Mouse (Mus musculus) mature B cell (primary cell): ENCODE results near the gene Gm48552.

Experiments used
- in situ Hi-C: fragments of 300-500 bp; cut with MboI; formaldehyde crosslinking; loops from 2 replicates; pipeline ENCODE4 v1.14.3; 2019

The Gm48552 gene

DNA sequence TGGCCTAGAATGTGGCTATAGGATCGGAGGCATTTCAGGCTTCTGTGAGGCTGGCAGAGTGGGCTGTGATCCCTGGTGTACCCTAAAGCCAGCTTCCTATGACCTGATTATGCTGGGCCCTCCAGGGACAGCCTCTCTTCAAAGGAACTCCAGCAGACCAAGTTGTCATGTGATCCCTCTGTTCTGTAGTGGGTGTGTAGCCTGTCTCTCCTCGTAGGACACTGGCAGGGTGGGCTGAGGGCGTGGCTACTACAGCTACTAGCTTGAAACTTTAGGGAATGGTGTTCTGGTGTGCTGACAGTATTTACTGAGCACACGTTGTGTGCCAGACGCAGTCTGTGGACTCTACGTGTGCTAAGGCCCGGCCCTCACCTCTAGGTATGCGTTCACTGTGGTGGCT lies 28.1 kb upstream of the Gm48552 start:
- in situ Hi-C loops: no loop called here

DNA sequence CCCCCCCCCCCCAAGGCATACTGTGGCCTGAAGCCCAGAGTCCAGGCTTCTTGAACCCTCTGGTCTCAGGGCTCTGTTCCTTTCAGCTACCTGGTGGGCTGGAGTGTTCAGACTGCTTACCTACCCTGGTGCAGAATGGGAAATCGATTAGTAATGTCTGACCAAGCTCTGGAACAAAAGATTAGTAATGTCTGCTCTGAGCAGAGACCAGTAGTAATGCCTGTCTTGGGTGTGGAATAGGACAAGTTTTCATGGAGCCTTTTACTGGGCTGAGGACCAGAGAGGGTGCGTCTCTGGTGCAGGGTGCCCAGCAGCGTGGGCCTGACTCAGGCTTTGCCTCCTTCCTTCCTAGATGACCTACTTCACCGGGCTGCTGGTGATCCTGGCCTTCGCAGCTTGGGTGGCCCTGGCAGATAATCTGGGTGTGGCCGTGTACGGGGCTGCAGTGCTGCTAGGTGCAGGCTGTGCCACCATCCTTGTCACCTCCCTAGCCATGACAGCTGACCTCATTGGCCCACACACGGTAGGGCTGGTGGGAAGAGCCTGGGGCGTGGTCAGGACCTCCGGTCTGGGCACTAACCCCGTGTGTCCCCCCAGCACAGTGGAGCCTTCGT lies 26.4 kb upstream of the Gm48552 start:
- in situ Hi-C loops: no loop called here

DNA sequence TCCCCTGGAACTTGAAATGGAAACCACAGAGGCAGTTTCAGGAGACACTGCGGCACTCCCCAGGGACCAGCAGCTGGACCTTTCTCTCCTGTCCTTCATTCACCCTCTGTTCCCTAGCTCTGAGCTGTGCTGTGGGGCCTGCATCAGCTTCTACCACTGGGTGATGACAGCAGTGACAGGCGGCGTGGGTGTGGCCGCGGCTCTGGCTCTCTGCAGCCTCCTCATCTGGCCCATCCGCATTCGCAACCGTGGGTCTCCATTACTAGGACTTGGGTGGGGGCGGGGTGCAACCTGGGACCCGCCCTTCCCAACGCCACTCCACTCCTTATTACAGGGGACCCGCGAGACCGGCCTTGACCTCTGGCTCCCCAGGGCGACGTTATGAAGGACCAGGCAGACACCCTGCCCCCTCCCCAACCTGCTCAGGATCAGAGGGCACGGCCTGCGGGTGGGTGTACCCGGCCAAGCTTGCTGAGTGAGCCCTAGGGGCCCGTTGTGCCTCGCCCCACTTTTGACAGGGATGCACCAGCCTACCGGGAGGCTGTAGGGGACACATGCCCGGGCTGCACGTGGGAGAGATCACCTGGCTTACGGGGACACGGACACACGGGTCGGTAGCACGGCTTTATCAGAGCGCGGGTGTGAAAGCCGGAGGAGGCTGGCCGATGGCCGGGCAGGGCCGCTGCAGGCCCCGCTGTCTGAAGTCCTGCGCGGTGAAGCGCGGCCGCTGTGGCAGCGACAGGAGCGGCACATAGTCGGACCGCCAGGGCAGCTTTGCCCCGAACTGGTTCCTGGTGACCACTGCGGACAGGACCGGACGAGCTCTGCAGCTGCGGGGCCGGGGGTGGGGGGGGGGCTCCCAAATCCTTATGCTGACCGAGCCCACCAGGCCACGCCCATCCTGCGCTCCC lies 25.1 kb upstream of the Gm48552 start:
- in situ Hi-C loops: no loop called here

DNA sequence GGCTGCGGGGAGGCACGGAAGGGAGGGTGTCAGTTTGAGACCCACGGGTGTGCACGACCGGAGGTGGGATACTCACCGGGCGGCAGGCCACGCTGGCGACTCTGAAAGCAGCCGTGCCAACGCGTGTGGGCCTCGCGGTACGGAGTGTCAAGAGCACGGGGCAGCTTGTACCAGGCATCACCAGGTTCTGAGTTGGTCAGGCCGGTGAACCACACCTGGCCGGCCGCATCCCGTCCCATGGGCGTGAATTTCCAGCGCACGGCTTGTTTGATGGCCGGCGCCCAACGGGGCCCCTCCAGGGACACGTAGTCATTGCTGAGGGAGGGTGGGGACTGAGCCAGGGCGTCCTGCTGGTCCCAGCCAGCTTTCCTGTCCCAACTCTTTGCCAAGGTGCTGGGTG lies 24.1 kb upstream of the Gm48552 start:
- in situ Hi-C loops: no loop called here

DNA sequence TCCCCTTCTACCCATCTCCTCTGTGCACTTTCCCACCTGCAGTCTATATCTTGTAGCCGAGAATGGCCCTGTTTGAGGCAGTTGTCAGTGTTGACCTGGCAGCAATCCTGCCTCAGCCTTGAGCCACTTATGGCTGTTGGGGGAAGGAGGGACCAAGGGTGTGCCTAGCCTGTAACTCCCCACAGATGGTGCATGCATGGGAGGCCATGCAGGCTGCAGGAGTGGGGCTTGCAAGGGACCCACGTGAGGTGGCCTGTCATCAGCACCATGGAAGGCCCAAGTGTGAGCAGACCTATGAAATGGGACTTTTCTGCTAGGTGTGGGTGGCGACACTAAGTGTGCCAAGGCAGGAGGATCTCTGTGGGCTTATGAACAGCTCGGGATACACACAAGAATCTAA lies 23.7 kb upstream of the Gm48552 start:
- in situ Hi-C loops: no loop called here

DNA sequence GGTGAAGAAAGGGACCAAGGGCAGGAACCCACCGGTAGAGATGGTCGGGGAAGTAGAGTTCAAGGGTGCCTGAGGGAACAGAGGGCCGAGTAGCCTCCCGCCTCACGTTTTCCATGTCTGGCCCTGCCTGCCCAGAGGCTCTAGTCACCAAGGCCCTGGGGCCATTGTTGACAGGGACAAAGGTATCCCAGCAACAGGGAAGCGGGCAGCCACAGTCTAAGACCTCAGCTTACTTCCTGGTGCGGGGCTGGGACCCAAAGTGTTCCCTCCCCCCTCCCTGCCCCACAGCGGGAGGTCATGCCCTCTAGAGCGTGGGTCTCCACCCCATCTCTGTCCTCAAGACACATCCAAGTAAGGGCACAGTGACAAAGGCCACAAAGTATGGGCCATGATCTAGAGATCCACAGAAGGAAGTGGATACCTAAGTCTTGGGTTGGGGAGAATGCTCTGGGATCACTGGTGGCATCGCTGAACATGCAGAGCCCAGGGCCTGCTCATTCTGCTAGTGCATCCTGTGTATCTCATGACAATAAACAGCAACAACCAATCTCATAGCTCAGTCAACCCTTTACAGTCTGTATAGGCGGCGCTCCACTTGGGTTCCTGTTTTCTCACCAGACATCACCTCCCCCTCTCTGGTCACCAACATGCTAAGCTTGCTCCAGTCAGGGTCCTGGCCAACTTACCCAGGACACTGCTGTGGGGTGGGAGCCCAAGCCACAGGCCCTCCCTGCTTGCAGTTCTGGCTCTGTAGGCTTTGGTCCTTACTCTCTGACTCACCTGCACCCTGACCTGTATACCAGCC lies 22.9 kb upstream of the Gm48552 start, which contains the start of gene 4930404N11Rik:
TSS of gene 4930404N11Rik (minus strand) at position 145 of the 805 bp plus-strand sequence.
- in situ Hi-C loops: no loop called here

DNA sequence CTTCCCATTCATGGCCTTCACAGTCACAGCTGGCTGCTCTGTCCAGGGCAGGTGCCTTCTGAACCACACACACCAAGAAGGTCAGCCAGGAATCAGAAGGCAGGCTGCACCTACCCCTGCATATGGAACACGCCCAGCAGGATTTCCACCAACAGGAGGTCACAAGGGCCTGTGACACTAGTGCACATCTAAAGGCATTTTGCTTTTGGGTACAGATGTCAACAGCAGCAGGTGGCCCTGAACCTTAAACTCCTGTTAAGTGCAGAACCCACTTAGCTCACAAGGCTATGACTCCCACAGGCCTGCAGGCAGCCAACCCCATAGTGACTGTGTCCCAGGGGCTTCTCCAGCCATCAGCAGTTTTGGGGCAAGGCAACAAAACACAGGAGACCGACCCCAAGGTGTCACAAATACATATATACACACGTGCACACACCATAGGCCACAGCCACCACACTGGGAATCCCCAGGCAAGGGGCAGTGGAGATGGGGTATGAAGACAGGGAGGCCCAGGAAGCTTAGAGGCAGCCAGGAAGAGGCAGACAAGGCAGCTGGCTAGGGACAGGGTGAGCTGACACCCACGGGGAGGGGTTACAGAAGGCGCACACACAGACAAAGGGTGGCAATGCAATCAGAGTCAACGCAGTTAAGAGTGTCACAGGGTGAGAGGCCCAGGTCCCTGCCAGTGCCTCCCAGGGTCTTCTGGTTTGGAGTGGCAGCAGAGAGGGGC lies 22.2 kb upstream of the Gm48552 start:
- in situ Hi-C loops: no loop called here

DNA sequence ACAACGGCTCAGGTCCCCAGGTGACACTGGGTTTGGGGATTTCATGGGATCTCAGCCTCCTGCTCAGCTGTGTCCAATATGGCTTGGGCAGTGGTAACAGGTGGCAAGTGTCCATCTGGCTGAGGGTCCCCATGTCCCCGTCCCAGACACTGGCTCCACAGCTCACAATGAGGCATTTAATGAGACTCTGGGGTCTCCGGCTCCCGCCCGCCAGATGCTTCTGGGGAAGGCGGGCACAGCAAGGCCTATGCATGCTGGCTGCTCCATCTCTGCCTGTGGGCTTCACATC lies 21.7 kb upstream of the Gm48552 start:
- in situ Hi-C loops: no loop called here

DNA sequence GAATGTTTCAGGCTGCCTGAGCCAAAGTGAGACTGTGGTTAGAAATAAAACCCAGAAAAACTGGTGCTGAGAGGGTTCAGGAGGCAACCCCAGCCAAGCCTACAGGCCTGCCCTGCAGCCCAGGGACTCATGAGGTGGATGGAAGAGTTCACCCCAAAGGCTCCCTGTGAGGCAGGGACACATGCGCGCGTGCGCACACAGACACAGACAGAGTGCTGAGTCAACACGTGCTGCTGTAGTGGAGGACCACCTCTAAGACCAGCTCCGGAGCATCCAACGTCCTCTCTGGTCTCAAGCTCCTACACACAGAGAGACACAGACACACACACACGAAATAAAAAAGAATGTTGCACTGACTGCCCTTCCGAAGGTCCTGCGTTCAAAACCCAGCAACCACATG lies 13.5 kb upstream of the Gm48552 start:
- in situ Hi-C loops: no loop called here

DNA sequence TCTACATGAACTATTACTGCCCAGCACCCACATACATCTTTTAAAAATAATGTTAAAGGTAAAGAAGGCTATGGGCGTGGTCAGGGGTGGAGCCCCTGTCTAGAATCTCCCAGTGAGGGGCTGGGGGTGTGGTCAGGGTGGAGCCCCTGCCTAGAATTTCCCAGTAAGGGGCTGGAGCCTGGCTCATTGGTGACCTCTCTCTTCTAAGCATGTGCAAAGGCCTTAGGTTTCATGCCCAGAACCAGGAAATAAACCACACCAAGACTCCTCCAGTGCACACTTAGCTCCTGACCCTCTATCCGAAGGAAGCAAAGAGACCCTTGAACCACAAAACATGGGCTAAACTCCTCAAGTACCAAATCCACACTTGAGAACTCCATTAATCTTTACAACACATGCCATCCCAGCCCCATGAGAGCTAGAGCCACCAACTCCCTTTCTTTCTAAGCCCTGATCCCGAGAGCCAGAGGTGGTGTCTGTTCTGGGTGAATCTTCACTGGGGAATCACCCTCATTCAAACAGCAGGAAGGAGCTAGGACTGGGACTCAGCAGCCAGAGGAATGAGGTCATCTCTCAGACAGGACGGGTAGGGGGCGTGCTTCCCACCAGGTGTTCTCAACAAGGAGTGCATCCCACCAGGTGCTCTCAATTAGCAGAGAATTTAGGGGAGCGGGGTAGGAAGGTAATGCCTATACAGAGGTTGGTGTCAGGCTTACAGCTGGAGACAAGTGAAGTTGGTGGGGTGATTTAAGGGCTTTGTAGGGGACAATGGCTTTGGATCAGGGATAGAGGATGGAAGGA lies 12.0 kb upstream of the Gm48552 start:
- in situ Hi-C loops: no loop called here

DNA sequence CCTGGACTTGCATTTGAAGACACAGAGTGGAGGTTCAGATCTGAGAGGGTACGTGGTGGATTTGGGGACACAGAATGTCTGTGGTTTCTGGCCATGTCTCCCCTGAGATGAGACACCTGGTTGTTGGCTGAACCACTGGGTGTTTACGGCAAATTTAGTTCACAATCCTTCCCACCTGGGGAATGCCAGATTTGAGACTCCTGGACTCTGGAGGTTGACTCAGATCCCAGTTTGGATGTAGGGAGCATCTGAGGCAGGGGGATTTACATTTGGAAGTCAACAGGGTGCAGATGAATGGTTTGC lies 11.5 kb upstream of the Gm48552 start:
- in situ Hi-C loops: no loop called here

DNA sequence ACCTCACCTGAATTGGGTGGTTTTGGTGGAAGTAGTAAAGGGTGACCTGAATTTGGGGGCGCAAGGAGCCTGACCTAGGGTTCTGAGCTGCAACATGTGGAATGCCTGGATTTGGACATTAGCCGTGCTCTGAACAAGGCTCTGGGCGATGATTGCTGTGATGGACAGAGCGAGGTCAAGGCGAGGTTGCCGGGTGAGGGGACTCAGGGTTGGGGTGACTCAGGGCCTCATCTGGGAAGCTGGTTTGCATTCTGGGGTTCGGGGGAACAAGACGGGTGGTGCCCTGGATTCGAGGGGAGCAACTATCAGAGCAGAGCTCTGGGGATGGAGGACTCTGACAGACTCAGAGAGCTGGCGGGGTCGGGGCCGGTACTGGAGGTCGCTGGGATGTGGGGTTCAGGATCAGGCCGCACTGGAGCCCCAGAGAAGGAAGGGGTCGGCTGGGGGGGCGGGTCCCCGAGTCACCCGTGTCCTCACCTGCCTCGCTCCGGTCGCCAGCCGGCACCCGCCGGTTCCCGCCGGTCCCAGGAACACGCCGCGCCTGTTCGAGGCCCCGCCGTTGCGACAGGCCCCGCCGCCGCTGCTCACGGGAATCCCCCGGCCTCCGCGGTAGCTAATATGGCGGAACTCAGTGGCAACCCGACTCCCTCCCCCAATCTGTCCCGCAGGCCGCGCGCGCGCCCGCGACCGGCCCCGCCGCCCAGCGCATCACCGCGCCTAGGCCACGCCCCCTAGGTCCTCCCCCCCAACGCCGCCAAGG lies 10.8 kb upstream of the Gm48552 start, which contains the start of gene Fzr1:
TSS of gene Fzr1 (minus strand) at position 724 of the 760 bp plus-strand sequence.
- in situ Hi-C loops: no loop called here

DNA sequence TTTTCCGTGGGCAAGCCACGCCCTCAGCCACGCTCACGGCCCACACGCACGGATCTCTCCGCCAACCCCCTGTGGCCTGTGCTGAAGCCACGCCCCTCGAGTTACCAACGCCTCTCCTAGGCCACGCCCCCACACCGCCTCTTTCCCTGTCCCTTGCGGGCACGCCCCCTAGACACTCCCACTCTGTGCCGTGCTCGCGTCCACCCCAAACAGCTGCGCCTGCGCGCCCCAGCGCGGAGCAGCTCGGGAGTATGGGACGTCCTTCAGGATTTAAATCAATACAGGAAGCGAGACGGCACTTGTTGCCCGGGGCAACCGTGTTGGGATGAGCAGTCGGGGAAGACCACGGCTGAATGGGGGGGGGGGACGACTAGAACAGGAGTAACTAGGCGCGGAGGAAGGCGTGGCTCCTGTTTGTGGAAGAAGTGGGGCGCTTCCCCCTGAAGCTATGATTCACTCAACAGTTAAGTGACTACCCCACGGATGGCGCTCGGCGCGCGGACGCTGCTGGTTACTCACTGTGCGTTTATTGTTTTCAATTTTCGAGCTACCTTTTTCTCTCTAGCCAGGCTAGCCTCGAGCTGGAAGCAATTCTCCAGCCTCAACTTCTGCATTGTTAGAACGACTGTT lies 10.1 kb upstream of the Gm48552 start:
- in situ Hi-C loops: no loop called here

DNA sequence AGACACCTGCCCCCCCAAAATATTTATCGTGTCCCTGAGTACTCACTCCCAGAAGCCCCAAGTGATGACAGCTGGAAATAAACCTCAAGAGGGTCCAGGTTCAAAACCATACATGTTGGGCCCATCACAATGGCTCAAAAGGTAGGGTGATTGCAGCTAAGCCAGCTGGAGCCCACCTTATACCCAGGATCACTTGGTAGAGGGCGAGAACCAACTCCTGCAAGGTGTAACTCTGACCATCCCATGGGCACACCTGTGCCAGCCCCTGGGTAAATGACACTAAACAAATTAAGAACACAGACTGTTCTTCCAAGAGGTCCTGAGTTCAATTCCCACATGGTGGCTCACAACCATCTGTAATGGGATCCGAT lies 9.6 kb upstream of the Gm48552 start:
- in situ Hi-C loops: no loop called here

DNA sequence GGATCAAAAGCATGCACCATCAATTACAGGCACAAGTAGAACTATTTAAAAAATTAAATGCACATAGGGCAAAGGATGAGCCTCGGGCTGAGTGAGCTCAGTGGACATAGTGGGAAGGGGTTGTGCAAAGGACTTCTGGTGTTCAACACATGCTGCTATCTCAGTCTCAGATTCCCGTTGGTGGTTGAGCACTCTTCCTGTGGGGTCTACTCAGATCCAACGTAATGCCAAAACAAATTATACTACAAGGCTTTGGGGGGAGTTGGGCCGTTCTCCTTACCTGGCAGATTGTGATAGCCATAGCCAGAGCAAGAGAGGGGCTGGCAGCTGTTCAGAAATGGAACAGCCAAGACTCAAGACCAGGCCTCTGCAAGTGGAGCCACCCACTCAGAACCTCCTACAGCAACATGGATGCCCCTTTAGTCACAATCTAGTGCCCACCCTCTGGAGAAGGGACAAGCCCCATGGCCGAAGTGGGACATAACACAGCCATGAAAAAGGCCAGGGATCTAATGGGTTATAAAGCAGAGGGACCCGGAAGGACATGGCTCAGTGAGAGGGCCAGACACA lies 8.9 kb upstream of the Gm48552 start:
- in situ Hi-C loops: no loop called here

DNA sequence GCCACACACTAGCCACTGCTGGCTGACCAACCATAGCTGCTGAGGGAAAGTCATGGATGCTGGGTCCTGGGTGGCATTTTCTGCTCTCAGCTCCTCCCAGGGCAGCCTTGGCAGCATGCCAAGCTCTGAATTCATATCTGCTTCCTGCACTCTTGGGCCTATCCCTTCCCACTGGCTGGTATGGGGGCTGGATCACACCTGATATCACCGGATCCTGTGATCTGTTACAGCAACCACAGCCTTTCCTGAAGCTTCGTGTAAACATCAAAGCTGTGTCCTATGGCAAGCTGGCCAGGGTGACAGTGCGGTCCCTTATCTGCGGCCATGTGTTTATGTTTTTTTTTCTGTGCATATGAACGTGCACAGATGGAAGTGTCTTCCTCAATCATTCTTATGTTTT lies 6.8 kb upstream of the Gm48552 start:
- in situ Hi-C loops: no loop called here

DNA sequence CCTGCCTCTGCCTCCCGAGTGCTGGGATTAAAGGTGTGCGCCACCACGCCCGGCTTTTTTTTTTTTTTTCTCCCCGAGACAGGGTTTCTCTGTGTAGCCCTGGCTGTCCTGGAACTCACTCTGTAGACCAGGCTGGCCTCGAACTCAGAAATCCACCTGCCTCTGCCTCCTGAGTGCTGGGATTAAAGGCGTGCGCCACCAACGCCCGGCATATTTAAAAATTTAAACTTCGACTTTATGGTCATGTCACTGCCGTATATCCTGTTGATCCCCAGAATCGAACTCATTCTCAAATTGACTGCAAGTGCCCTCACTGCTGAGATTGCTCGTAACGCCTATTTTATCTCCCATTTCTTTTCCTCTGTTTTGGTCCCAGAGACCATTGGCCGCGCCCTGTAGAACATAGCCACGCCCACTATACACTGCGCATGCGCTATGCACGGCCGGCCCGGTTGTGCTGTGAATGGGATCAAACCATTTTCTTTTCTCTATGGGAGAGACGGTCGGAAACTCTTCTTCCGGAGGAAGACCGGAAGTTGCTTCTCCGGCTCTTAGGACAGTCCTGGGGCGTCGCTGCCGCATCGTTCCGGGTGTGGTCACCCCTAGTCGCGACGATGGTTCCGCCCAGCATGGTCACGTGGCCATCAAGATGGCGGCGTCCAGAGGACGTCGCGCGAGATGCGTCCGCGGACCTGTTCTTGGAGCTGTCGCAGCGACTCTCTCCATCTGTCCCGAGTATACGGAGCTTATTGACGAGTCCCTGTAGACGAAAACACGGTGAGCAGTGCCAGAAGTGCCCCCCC lies 4.8 kb upstream of the Gm48552 start, which contains the start of the genes Dohh and Gm48551:
TSS of gene Dohh (plus strand) at position 627 of the 803 bp plus-strand sequence.
TSS of gene Gm48551 (plus strand) at position 665 of the 803 bp plus-strand sequence.
- in situ Hi-C loops: no loop called here

DNA sequence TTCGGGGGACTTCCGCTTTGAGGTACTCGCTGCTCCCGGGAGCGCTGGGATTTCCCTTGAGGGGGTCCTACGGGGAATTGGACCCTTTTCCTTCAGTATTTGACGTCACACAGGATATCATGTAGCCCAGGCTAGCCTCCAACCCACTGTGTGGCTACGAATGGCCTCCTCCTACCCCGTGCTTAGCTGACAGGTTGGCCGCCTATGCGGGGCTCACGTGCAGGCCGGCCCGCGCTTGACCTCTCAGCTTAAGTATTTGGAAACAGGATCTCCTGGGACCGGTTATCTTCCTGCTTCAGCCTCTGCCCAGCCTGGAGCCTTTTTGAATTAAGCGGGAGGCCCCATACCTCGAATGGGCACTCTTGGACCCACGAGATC lies 4.2 kb upstream of the Gm48552 start:
- in situ Hi-C loops: no loop called here
